Mouse (Mus musculus) C2C12 (cell line): ENCODE measurements around the gene Rnf214. TPM values are rescaled to one million over a fixed set of nuclear protein-coding genes. Genes with fewer than 3 reads are reported as not detected.

Experiments
- H3K27me3 ChIP-seq: one replicate; pipeline ENCODE4 v1.6.1; 2011; ENCODE audit not compliant: control insufficient read depth, insufficient read depth, insufficient read length
- H3K36me3 ChIP-seq: one replicate; pipeline ENCODE4 v1.6.1; 2011; ENCODE audit not compliant: control insufficient read depth, insufficient read depth
- H3K4me3 ChIP-seq: one replicate; pipeline ENCODE4 v1.5.1; 2011; ENCODE audit warnings: mild to moderate bottlenecking, control low read depth; ENCODE audit not compliant: poor library complexity, insufficient read depth, severe bottlenecking
- H3K79me2 ChIP-seq: one replicate; pipeline ENCODE4 v1.6.1; 2011; ENCODE audit not compliant: control insufficient read depth, insufficient read depth
- H3K79me3 ChIP-seq: one replicate; pipeline ENCODE4 v1.6.1; 2011; ENCODE audit warnings: low read depth, control low read depth
- H3ac ChIP-seq: one replicate; pipeline ENCODE3; 2011; ENCODE audit warnings: low read depth; ENCODE audit not compliant: control insufficient read depth, insufficient read length
- CEBPB ChIP-seq: IDR thresholded peaks from one replicate; pipeline ENCODE4 v1.6.1; 2011; ENCODE audit warnings: low read depth, mild to moderate bottlenecking, control low read depth, moderate library complexity
- CTCF ChIP-seq: IDR thresholded peaks from one replicate; pipeline ENCODE4 v1.5.1; 2011; ENCODE audit not compliant: control insufficient read depth, insufficient read depth, insufficient read length
- FOSL1 ChIP-seq: IDR thresholded peaks from one replicate; pipeline ENCODE4 v1.8.0; 2011; ENCODE audit warnings: mild to moderate bottlenecking, low read length; ENCODE audit not compliant: poor library complexity, insufficient read depth, severe bottlenecking
- MAX ChIP-seq: IDR thresholded peaks from one replicate; pipeline ENCODE4 v1.6.1; 2011; ENCODE audit warnings: mild to moderate bottlenecking, control low read depth
- MYOD1 ChIP-seq: IDR thresholded peaks from one replicate; pipeline ENCODE4 v1.6.1; 2011; ENCODE audit warnings: low read depth; ENCODE audit not compliant: control insufficient read depth, insufficient read length
- MYOG ChIP-seq: IDR thresholded peaks from one replicate; pipeline ENCODE4 v1.6.1; 2011; ENCODE audit not compliant: control insufficient read depth, insufficient read length; ENCODE audit errors: extremely low read depth
- USF1 ChIP-seq: IDR thresholded peaks from one replicate; pipeline ENCODE4 v1.6.1; 2011; ENCODE audit warnings: low read depth, mild to moderate bottlenecking, control low read depth, moderate library complexity
- long read RNA-seq, 2 experiments: library from polyadenylated mRNA; unstranded; transcript quantifications; one replicate each; pipeline ENCODE4 v2.0.0; 2019 to 2020
- polyA plus RNA-seq: library from polyadenylated mRNA; unstranded; fragments of >200 nt; fragmentation: generic; extraction: Trizol; gene quantifications from one replicate; pipeline ENCODE4 v1.2.1, GENCODE M21; 2012; ENCODE audit warnings: missing spikeins

Gene Rnf214
- 10.8 TPM for polyA plus RNA-seq
- long read RNA-seq, experiment 1, partial matches to known transcripts, result 2 of 8 reads
- long read RNA-seq, experiment 1, other reads (novel, unspliced or antisense), result 4 of 8 reads
- long read RNA-seq, experiment 2, transcript Rnf214-201 (14 exons, 3,964 nt), result major isoform, 21 of 71 reads
- long read RNA-seq, experiment 2, partial matches to known transcripts, result 11 of 71 reads
- long read RNA-seq, experiment 2, other reads (novel, unspliced or antisense), result 33 of 71 reads

- H3ac ChIP-seq, result peak within 1 kb of the TSS; percentile 85
These were observed at the start of gene Rnf214, which contains the start of gene Pcsk7 for GRCm38 (mm10) chr9:45906355-45907077. Gene Rnf214, minus strand, starts transcription at chr9:45906911. Gene Pcsk7, plus strand, starts transcription at chr9:45906497.

GRCm38 (mm10) chr9:45955107-45955963, 48.6 kb upstream of the Rnf214 start, which contains the start of gene Sidt2:
Gene Sidt2, minus strand, starts transcription at chr9:45955258.
- H3K79me3 ChIP-seq, result peaks cover 2% of the 10 kb centered on the region
- peaks cover 24% of the 10 kb centered on the region for H3K79me2 ChIP-seq
- H3K27me3 ChIP-seq, result no peaks in the 10 kb centered on the region
- peak within 1 kb of the TSS; percentile 74 for H3K4me3 ChIP-seq
- peak within 1 kb of the TSS; percentile 77 for H3ac ChIP-seq
- H3K36me3 ChIP-seq, result peaks cover 14% of the 10 kb centered on the region
- TF ChIP-seq CEBPB (no peak), USF1 (no peak), CTCF (no peak), MYOD1 (no peak), FOSL1 (no peak), MYOG (no peak), MAX (no peak)

More at GRCm38 (mm10) chr9:45906355-45907077, at the start of gene Rnf214, which contains the start of gene Pcsk7:
- Histone ChIP-seq H3K4me3 (peak within 1 kb of the TSS; percentile 65), H3K79me2 (peaks cover 36% of the 10 kb centered on the region), H3K79me3 (peaks cover 12% of the 10 kb centered on the region), H3K36me3 (peaks cover 20% of the 10 kb centered on the region), H3K27me3 (no peaks in the 10 kb centered on the region)
- no peak for TF ChIP-seq MAX
- no peak for TF ChIP-seq USF1
- peak; percentile 98 for TF ChIP-seq CTCF
- no peak for TF ChIP-seq MYOG
- no peak for TF ChIP-seq CEBPB
- TF ChIP-seq FOSL1, result no peak
- TF ChIP-seq MYOD1, result no peak

- Histone ChIP-seq H3K79me3 (peaks cover 2% of the 10 kb centered on the region), H3ac (peak overlapping the region; percentile 77), H3K4me3 (peak overlapping the region; percentile 74), H3K36me3 (peaks cover 16% of the 10 kb centered on the region), H3K27me3 (no peaks in the 10 kb centered on the region), H3K79me2 (peaks cover 24% of the 10 kb centered on the region)
- TF ChIP-seq MYOD1, result no peak
- TF ChIP-seq USF1, result no peak
- no peak for TF ChIP-seq CEBPB
- TF ChIP-seq FOSL1, result no peak
- no peak for TF ChIP-seq MAX
- TF ChIP-seq CTCF, result no peak
- no peak for TF ChIP-seq MYOG
These were observed 47.8 kb upstream of the Rnf214 start for GRCm38 (mm10) chr9:45954294-45955106.

GRCm38 (mm10) chr9:45953511-45954293, 47.0 kb upstream of the Rnf214 start:
- peak overlapping the region; percentile 77 for H3ac ChIP-seq
- peaks cover 2% of the 10 kb centered on the region for H3K79me3 ChIP-seq
- H3K36me3 ChIP-seq, result peaks cover 22% of the 10 kb centered on the region
- peak overlapping the region; percentile 74 for H3K4me3 ChIP-seq
- TF ChIP-seq CEBPB, result no peak
- TF ChIP-seq MYOG, result no peak
- no peak for TF ChIP-seq CTCF
- no peak for TF ChIP-seq MYOD1
- TF ChIP-seq USF1, result no peak
- no peak for TF ChIP-seq FOSL1
- TF ChIP-seq MAX, result no peak
- peaks cover 24% of the 10 kb centered on the region for H3K79me2 ChIP-seq
- no peaks in the 10 kb centered on the region for H3K27me3 ChIP-seq
